Mouse (Mus musculus) G1E (cell line): Measurements from ENCODE around the gene Kcnma1.

Experiments used
- CTCF ChIP-seq: IDR thresholded peaks from 2 replicates; pipeline ENCODE4 v1.5.1; 2012; ENCODE audit warnings: low read depth, low read length, inconsistent platforms, mixed read lengths
- GATA1 ChIP-seq: IDR thresholded peaks from 2 replicates; pipeline ENCODE4 v1.6.1; 2012; ENCODE audit warnings: borderline replicate concordance, low read length, inconsistent platforms, mixed read lengths

GRCm38 (mm10) chr14:23758421-23758820 is 255.9 kb downstream of the Kcnma1 start:
- TF ChIP-seq CTCF (no peak), GATA1 (no peak)
